Mouse (Mus musculus): Measurements from ENCODE around the gene Nhp2. TPM values are rescaled to one million over a fixed set of nuclear protein-coding genes. Genes with fewer than 3 reads are reported as not detected.

Gene Nhp2
- polyA plus RNA-seq, 1 experiment from 2014 or later, result 174 TPM

DNA sequence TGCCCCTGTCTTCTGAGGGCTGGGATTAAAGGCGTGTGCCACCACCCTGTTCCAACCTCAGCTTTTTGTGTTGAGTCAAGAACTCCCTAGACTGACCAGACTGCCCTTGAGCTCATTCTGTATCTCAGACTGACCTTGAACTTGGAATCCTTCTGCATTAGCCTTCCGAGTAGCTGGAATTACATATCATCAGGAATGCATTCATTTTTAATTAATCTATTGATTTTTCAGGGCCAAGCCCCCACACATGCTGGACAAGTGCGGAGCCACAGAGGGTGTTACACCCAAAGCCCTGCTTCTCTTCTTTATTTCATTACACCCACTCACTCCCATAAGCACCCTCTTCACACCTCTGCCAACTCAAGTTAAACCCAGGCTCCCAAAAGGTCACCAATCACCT, 14.2 kb downstream of the Nhp2 start:
- WGBS, result 89% methylated on average over 3 of the region's 3 CpGs
- H3K27me3 ChIP-seq (ENCODE audit: control insufficient read depth, insufficient read depth, low read length), result no peaks in the 10 kb centered on the region
- ATAC-seq (ENCODE audit: insufficient number of reproducible peaks, insufficient read depth, low FRiP score, low read depth), result no peak
- H3K4me2 ChIP-seq (replicated peaks; ENCODE audit: low read depth, low read length), result no peak overlapping the region
- no peak overlapping the region for H3K27ac ChIP-seq (ENCODE audit: low read length)
- peaks cover 10% of the 10 kb centered on the region; the same call in 1 of the 2 replicates for H3K4me1 ChIP-seq (ENCODE audit: control insufficient read depth, insufficient read depth, low read length)
- H3K9ac ChIP-seq (replicated peaks; ENCODE audit: low read depth, low read length), result no peak overlapping the region
- no peak overlapping the region for H3K4me3 ChIP-seq (ENCODE audit: low read depth, low read length)
- H3K36me3 ChIP-seq (ENCODE audit: control insufficient read depth, insufficient read depth, low read length), result no peaks in the 10 kb centered on the region; the same call in 1 of the 2 replicates
- no peaks in the 10 kb centered on the region for H3K9me3 ChIP-seq (ENCODE audit: control insufficient read depth, low read depth, low read length)

DNA sequence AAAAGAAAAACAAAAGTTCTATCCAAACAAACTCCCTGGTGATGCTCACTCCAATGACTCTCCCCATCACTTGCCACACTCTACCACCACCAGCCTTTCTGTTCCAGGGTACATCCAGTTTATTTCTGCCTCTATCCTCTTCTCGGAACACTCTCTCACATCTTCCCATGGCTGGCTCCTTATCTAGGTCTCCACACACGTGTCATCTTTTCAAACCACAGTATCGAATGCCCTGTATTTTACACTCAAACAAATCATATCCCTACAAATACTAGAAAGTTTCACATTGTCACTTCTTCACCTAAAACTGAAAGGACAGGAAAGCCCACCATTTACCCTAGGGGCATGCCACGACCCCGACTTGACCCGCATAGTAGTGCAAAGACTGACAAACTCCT, 15.6 kb downstream of the Nhp2 start:
- Histone ChIP-seq H3K27me3 (ENCODE audit: control insufficient read depth, insufficient read depth, low read length) (no peaks in the 10 kb centered on the region), H3K4me1 (ENCODE audit: control insufficient read depth, insufficient read depth, low read length) (peaks cover 10% of the 10 kb centered on the region; the same call in 1 of the 2 replicates), H3K9me3 (ENCODE audit: control insufficient read depth, low read depth, low read length) (no peaks in the 10 kb centered on the region), H3K27ac (ENCODE audit: low read length) (peak overlapping the region; percentile 76), H3K36me3 (ENCODE audit: control insufficient read depth, insufficient read depth, low read length) (no peaks in the 10 kb centered on the region), H3K4me3 (ENCODE audit: low read depth, low read length) (peak overlapping the region; percentile 72), H3K9ac (replicated peaks; ENCODE audit: low read depth, low read length) (peak overlapping the region; percentile 64), H3K4me2 (replicated peaks; ENCODE audit: low read depth, low read length) (peak overlapping the region; percentile 76)
- WGBS, result 10% methylated on average over 6 of the region's 6 CpGs
- no peak for ATAC-seq (ENCODE audit: insufficient number of reproducible peaks, insufficient read depth, low FRiP score, low read depth)

DNA sequence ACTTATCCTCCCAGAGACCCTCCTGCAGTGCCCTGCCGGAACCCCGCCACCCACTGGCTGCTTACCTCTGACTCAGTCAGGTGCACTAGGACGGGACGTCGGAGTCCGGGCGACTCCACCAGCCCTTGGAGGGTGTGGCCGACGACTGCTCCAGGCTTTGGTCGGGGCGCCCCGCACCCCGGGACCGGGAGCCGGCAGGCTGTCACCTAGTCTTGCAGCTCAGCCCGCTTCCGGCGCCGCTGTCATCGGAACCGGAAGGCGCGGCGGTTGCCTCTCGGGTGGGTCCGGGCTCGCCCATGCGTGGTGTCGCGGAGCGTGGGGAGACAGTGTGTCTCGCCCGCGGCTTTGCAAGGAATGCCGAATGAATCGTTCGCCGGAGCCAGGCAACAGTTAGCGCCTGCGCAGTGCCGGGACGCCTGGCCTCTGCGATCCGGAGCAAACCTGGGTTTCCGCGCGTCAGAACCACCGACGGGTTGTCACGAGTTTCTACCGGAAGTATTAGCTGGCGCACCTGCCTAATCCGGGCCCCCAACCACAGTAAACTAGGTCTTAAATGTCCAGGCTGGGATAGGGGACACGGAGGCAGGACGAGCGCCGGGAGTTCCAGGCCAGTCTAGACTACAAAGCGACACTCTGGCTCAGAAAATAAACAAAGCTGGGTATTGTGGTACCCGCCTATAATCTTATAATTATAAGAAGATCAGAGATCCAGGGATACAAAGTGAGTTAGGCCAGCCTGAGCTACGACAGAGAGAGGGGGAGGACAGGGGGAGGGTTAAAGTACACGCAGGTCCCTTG, 16.2 kb downstream of the Nhp2 start, which contains the start of gene Rmnd5b:
Rmnd5b (minus strand) TSS at position 372 of the 798 bp plus-strand sequence.
- Histone ChIP-seq H3K4me1 (ENCODE audit: control insufficient read depth, insufficient read depth, low read length) (peaks cover 10% of the 10 kb centered on the region; the same call in 1 of the 2 replicates), H3K9ac (replicated peaks; ENCODE audit: low read depth, low read length) (peak within 1 kb of the TSS; percentile 64), H3K27me3 (ENCODE audit: control insufficient read depth, insufficient read depth, low read length) (no peaks in the 10 kb centered on the region), H3K4me2 (replicated peaks; ENCODE audit: low read depth, low read length) (peak within 1 kb of the TSS; percentile 76), H3K27ac (ENCODE audit: low read length) (peak within 1 kb of the TSS; percentile 76), H3K9me3 (ENCODE audit: control insufficient read depth, low read depth, low read length) (no peaks in the 10 kb centered on the region), H3K36me3 (ENCODE audit: control insufficient read depth, insufficient read depth, low read length) (no peaks in the 10 kb centered on the region), H3K4me3 (ENCODE audit: low read depth, low read length) (peak within 1 kb of the TSS; percentile 72)
- under 1% methylated on average over 61 of the region's 61 CpGs for WGBS
- ATAC-seq (ENCODE audit: insufficient number of reproducible peaks, insufficient read depth, low FRiP score, low read depth), result peak; percentile 78

DNA sequence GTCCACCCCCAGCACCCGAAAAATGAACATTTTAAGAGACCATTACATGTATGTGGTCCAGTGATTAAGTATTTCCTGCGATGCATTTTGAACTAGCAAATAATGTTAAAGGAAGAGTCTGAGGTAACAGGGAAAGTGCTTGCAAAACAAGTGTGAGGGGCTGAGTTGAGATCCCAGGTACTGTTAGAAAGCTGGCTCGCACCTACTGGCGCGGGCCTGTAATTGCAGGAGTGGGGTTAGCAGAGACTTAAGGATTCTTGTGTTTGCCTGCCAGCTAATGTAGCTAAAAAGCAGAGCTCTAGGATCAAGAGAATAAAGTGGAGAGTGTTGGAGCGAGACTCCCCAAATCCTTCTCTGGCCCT, 16.8 kb downstream of the Nhp2 start:
- Histone ChIP-seq H3K36me3 (ENCODE audit: control insufficient read depth, insufficient read depth, low read length) (no peaks in the 10 kb centered on the region), H3K4me1 (ENCODE audit: control insufficient read depth, insufficient read depth, low read length) (peaks cover 10% of the 10 kb centered on the region; the same call in 1 of the 2 replicates), H3K27ac (ENCODE audit: low read length) (peak overlapping the region; percentile 76; the same call in 1 of the 2 replicates), H3K27me3 (ENCODE audit: control insufficient read depth, insufficient read depth, low read length) (no peaks in the 10 kb centered on the region), H3K4me3 (ENCODE audit: low read depth, low read length) (peak overlapping the region; percentile 72), H3K9ac (replicated peaks; ENCODE audit: low read depth, low read length) (peak overlapping the region; percentile 64), H3K9me3 (ENCODE audit: control insufficient read depth, low read depth, low read length) (no peaks in the 10 kb centered on the region), H3K4me2 (replicated peaks; ENCODE audit: low read depth, low read length) (peak overlapping the region; percentile 76)
- WGBS, result 3% methylated on average over 6 of the region's 6 CpGs
- peak; percentile 44; the same call in 1 of the 2 replicates for ATAC-seq (ENCODE audit: insufficient number of reproducible peaks, insufficient read depth, low FRiP score, low read depth)

DNA sequence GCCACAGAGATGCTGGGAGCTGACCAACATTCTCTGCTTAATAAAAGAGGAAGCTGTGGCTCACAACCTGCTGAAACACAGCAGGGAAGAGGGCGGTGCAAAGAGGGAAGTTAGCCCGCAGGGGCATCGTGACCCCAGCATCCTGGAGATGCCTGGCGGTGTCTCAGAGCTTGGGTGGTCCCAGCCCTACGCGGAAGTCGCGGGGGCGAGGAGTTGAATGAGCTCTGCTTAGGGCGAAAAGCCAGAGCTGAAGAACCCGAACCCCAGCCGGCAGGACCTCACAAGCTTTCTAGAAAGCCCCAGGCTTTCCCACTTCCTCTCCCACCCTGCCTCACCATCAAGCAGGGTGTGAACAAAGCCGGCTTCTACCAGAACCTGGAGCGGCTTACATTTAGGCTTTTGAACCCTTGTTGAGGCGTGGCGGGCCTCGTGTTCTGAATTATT, 18.5 kb downstream of the Nhp2 start:
- 8% methylated on average over 17 of the region's 17 CpGs for WGBS
- no peaks in the 10 kb centered on the region for H3K27me3 ChIP-seq (ENCODE audit: control insufficient read depth, insufficient read depth, low read length)
- H3K9ac ChIP-seq (replicated peaks; ENCODE audit: low read depth, low read length), result no peak overlapping the region; the same call in 1 of the 2 replicates
- 0 out of 2 replicates have a peak overlapping the region, but pooled peaks have one; percentile 8 for H3K4me3 ChIP-seq (ENCODE audit: low read depth, low read length)
- ATAC-seq (ENCODE audit: insufficient number of reproducible peaks, insufficient read depth, low FRiP score, low read depth), result no peak
- peak overlapping the region; percentile 33 for H3K4me2 ChIP-seq (replicated peaks; ENCODE audit: low read depth, low read length)
- peaks cover 10% of the 10 kb centered on the region; the same call in 1 of the 2 replicates for H3K4me1 ChIP-seq (ENCODE audit: control insufficient read depth, insufficient read depth, low read length)
- H3K9me3 ChIP-seq (ENCODE audit: control insufficient read depth, low read depth, low read length), result no peaks in the 10 kb centered on the region
- H3K27ac ChIP-seq (ENCODE audit: low read length), result 0 out of 2 replicates have a peak overlapping the region, but pooled peaks have one; percentile 13
- H3K36me3 ChIP-seq (ENCODE audit: control insufficient read depth, insufficient read depth, low read length), result no peaks in the 10 kb centered on the region

DNA sequence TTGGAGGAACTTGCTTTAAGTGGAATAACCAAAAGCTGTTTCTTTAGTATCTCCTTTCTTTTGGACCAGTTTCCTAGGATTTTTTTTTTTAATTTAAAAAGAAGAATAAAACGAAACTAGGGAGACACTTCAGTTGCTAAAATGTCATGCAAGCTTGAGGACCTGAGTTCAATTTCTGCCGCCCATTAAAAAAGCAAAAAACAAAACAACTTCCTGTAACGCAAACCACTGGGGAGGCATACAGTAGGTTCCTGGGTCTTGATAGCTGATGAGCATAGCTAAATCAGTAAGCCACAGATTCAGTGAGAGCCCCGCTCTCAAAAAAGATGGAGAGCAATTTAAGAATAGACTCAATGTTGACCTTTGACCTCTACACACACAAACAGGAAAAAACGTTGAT, 19.0 kb downstream of the Nhp2 start:
- WGBS, result 66% methylated on average over 5 of the region's 5 CpGs
- Histone ChIP-seq H3K4me3 (ENCODE audit: low read depth, low read length) (no peak overlapping the region), H3K27ac (ENCODE audit: low read length) (0 out of 2 replicates have a peak overlapping the region, but pooled peaks have one; percentile 13), H3K27me3 (ENCODE audit: control insufficient read depth, insufficient read depth, low read length) (no peaks in the 10 kb centered on the region), H3K4me1 (ENCODE audit: control insufficient read depth, insufficient read depth, low read length) (peaks cover 10% of the 10 kb centered on the region; the same call in 1 of the 2 replicates), H3K9me3 (ENCODE audit: control insufficient read depth, low read depth, low read length) (no peaks in the 10 kb centered on the region), H3K36me3 (ENCODE audit: control insufficient read depth, insufficient read depth, low read length) (no peaks in the 10 kb centered on the region), H3K9ac (replicated peaks; ENCODE audit: low read depth, low read length) (no peak overlapping the region), H3K4me2 (replicated peaks; ENCODE audit: low read depth, low read length) (peak overlapping the region; percentile 33)
- no peak for ATAC-seq (ENCODE audit: insufficient number of reproducible peaks, insufficient read depth, low FRiP score, low read depth)

DNA sequence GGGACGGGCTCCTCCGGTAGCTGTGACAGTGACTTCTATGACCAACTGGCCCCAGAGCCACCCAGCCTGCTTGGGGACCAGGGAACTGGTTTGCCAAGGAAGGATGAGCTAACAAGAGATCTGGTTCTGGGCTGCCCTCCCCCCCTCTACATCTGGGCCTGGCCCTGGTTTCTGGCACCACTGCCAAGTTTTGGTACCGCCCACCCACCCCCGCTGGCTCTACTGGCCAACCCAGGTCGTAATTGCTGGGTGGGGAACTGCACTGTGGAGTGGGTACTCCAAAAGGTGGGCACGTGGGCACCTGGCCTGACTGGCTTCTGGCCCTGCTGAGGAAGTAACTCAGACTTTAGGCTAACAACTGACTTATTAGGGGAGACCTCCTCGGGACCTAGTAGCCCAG, 21.2 kb downstream of the Nhp2 start:
- no peak overlapping the region for H3K9ac ChIP-seq (replicated peaks; ENCODE audit: low read depth, low read length)
- no peaks in the 10 kb centered on the region for H3K27me3 ChIP-seq (ENCODE audit: control insufficient read depth, insufficient read depth, low read length)
- no peaks in the 10 kb centered on the region; the same call in 1 of the 2 replicates for H3K36me3 ChIP-seq (ENCODE audit: control insufficient read depth, insufficient read depth, low read length)
- no peak overlapping the region for H3K4me2 ChIP-seq (replicated peaks; ENCODE audit: low read depth, low read length)
- no peak overlapping the region for H3K4me3 ChIP-seq (ENCODE audit: low read depth, low read length)
- WGBS, result 76% methylated on average over 7 of the region's 7 CpGs
- 0 out of 2 replicates have a peak, but pooled peaks cover 3% of the 10 kb centered on the region for H3K4me1 ChIP-seq (ENCODE audit: control insufficient read depth, insufficient read depth, low read length)
- no peak for ATAC-seq (ENCODE audit: insufficient number of reproducible peaks, insufficient read depth, low FRiP score, low read depth)
- no peak overlapping the region for H3K27ac ChIP-seq (ENCODE audit: low read length)
- no peaks in the 10 kb centered on the region for H3K9me3 ChIP-seq (ENCODE audit: control insufficient read depth, low read depth, low read length)

DNA sequence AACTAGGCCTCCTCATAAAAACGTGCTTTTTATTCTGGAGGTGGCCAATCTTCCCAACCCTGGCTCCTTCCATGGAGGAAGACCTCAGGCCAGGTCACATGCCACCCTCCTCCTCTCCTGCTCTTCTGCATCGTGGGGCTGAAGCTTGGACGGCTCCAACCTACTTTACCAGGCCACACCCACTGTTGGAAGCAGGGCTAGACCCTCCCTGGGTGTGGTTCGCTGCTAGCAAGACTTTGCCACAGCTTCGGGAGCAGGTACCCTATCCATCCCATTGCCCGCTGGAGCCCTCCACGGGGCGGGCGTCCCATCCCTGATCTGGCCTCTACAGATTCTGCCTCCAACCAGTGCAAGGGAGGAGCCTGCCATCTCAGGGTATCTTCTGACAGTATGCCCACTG, 23.7 kb downstream of the Nhp2 start:
- no peak overlapping the region for H3K27ac ChIP-seq (ENCODE audit: low read length)
- ATAC-seq (ENCODE audit: insufficient number of reproducible peaks, insufficient read depth, low FRiP score, low read depth), result no peak
- WGBS, result 68% methylated on average over 9 of the region's 9 CpGs

More for the DNA sequence above, 23.7 kb downstream of the Nhp2 start:
- Histone ChIP-seq H3K36me3 (ENCODE audit: control insufficient read depth, insufficient read depth, low read length) (no peaks in the 10 kb centered on the region; the same call in 1 of the 2 replicates), H3K9ac (replicated peaks; ENCODE audit: low read depth, low read length) (no peak overlapping the region), H3K9me3 (ENCODE audit: control insufficient read depth, low read depth, low read length) (no peaks in the 10 kb centered on the region), H3K4me2 (replicated peaks; ENCODE audit: low read depth, low read length) (no peak overlapping the region), H3K27me3 (ENCODE audit: control insufficient read depth, insufficient read depth, low read length) (no peaks in the 10 kb centered on the region), H3K4me3 (ENCODE audit: low read depth, low read length) (no peak overlapping the region), H3K4me1 (ENCODE audit: control insufficient read depth, insufficient read depth, low read length) (peaks cover 2% of the 10 kb centered on the region)
